ENCODE assay signal across 28 mouse cellular contexts in the genomic region with DNA sequence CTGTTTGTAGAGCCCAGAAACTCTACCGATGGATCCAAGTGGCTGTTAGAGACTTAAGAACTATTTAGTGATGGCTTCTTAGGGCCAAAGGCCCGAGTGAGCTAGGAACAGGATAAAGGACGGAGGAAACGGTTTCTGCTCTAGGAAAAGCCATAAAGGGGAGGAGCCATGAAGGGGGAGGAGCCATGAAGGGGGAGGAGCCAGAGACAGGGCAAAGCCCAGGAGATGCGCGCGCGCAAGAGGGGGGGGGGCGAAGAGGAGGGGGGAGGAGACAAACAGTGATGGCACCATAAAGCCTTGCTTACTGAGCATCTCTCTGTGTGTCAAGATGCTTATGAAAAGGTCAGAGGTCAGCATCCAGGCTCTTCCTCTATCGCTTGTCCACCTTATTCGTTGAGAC. TPM values are rescaled to one million over a fixed set of nuclear protein-coding genes. Genes with fewer than 3 reads are reported as not detected.
DNase-seq lines count a peak whose midpoint lies in the region; ATAC-seq and TF ChIP-seq lines count a peak whose summit lies in the region.
"Had no signal": no experiment of that assay in that cellular context is flagged by ENCODE, and none has a peak within 500 bp of the region (broad histone marks: within the 10 kb centered on the region; RNA-seq: fewer than 3 reads in every experiment).

No protein-coding gene starts in this region.

- H3K4me3 ChIP-seq in forebrain, embryonic 14.5 days (ENCODE audit: low read depth, low read length): no peak overlapping the region
- no peak overlapping the region for H3K4me3 ChIP-seq in forebrain, embryonic 16.5 days (replicated peaks; ENCODE audit: low read length)
- H3K4me3 ChIP-seq in E14TG2a.4 (replicated peaks; ENCODE audit: low read length): peak overlapping the region; percentile 63
- H3K4me3 ChIP-seq: embryonic facial prominence, embryonic 13.5 days; hindbrain, embryonic 12.5 days; liver, embryonic 15.5 days; lung, embryonic 15.5 days had no signal

- no peaks in the 10 kb centered on the region for H3K9me3 ChIP-seq in forebrain, embryonic 14.5 days (replicated peaks; ENCODE audit: control insufficient read depth, low read length)
- no peaks in the 10 kb centered on the region for H3K9me3 ChIP-seq in forebrain, embryonic 16.5 days (ENCODE audit: control insufficient read depth, low read length)
- H3K9me3 ChIP-seq in E14TG2a.4 (ENCODE audit: low read length): no peaks in the 10 kb centered on the region
- H3K9me3 ChIP-seq: embryonic facial prominence, embryonic 13.5 days; G1E; hindbrain, embryonic 12.5 days; liver, embryonic 15.5 days; lung, embryonic 15.5 days had no signal

- WGBS in forebrain, embryonic 14.5 days: 85% methylated on average over 11 of the region's 11 CpGs
- 82% methylated on average over 10 of the region's 11 CpGs for WGBS in forebrain, embryonic 16.5 days

- no peak for TF ChIP-seq CTCF in E14TG2a.4 (conservative IDR thresholded peaks at IDR 0.05; ENCODE audit: low read length)

- H3K9ac ChIP-seq in forebrain, embryonic 14.5 days (ENCODE audit: low read length): no peak overlapping the region
- no peak overlapping the region for H3K9ac ChIP-seq in forebrain, embryonic 16.5 days (replicated peaks; ENCODE audit: low read depth, low read length)
- H3K9ac ChIP-seq: embryonic facial prominence, embryonic 13.5 days; hindbrain, embryonic 12.5 days; liver, embryonic 15.5 days; lung, embryonic 15.5 days had no signal

- ATAC-seq in forebrain, embryonic 14.5 days: no peak
- no peak for ATAC-seq in forebrain, embryonic 16.5 days
- ATAC-seq: hindbrain, postnatal 0 days; intestine, embryonic 16.5 days; midbrain, embryonic 16.5 days; Patski had no signal

- H3K4me2 ChIP-seq in forebrain, embryonic 14.5 days (ENCODE audit: low read length): no peak overlapping the region
- H3K4me2 ChIP-seq in forebrain, embryonic 16.5 days (ENCODE audit: low read length): no peak overlapping the region
- H3K4me2 ChIP-seq: embryonic facial prominence, embryonic 13.5 days; heart, embryonic 11.5 days; hindbrain, embryonic 12.5 days; liver, embryonic 15.5 days; lung, embryonic 15.5 days; midbrain, embryonic 11.5 days had no signal

- no peaks in the 10 kb centered on the region for H3K27me3 ChIP-seq in forebrain, embryonic 14.5 days (replicated peaks; ENCODE audit: control insufficient read depth, insufficient read depth, low read length)
- no peaks in the 10 kb centered on the region for H3K27me3 ChIP-seq in forebrain, embryonic 16.5 days (replicated peaks; ENCODE audit: control insufficient read depth, insufficient read depth, low read length)
- H3K27me3 ChIP-seq in E14TG2a.4 (ENCODE audit: insufficient read depth, low read length): no peaks in the 10 kb centered on the region
- H3K27me3 ChIP-seq: embryonic facial prominence, embryonic 13.5 days; hindbrain, embryonic 12.5 days; lung, embryonic 15.5 days; Patski had no signal

- H3K36me3 ChIP-seq in forebrain, embryonic 14.5 days (ENCODE audit: control insufficient read depth, insufficient read depth, low read length): no peaks in the 10 kb centered on the region
- no peaks in the 10 kb centered on the region for H3K36me3 ChIP-seq in forebrain, embryonic 16.5 days (ENCODE audit: control insufficient read depth, insufficient read depth)
- no peaks in the 10 kb centered on the region for H3K36me3 ChIP-seq in E14TG2a.4 (ENCODE audit: insufficient read depth, low read length)
- H3K36me3 ChIP-seq: embryonic facial prominence, embryonic 13.5 days; G1E; hindbrain, embryonic 12.5 days; liver, embryonic 15.5 days; lung, embryonic 15.5 days had no signal

- peaks cover 13% of the 10 kb centered on the region; the same call in 1 of the 2 replicates for H3K4me1 ChIP-seq in forebrain, embryonic 14.5 days (ENCODE audit: control insufficient read depth, insufficient read depth, low read length)
- peaks cover 12% of the 10 kb centered on the region for H3K4me1 ChIP-seq in forebrain, embryonic 16.5 days (replicated peaks; ENCODE audit: control insufficient read depth, insufficient read depth, low read length)
- peaks cover 89% of the 10 kb centered on the region for H3K4me1 ChIP-seq in E14TG2a.4 (replicated peaks; ENCODE audit: low read depth, low read length)
- H3K4me1 ChIP-seq: hindbrain, embryonic 12.5 days; liver, embryonic 15.5 days; lung, embryonic 15.5 days had no signal

- no peak for DNase-seq in forebrain, embryonic 14.5 days (ENCODE audit: low spot score)
- peak; percentile 68 for DNase-seq in ES-CJ7 (ENCODE audit: low read depth, low spot score)
- peak; percentile 9 for DNase-seq in c-Kit-negative CD71-positive TER-119-positive erythroid progenitor cells, embryonic 14.5 days (ENCODE audit: low read depth, low spot score)
- DNase-seq in frontal cortex, postnatal 36 days (ENCODE audit: low spot score in 2 of 2): no peak
- DNase-seq: adrenal gland, postnatal 25 days; cerebellum, adult 18-20 months; cerebellum, postnatal 10 days; gastrocnemius, postnatal 25 days; heart, adult 11 months; heart, postnatal 36 days; kidney, adult 8-10 months; kidney, postnatal 4 days had no signal

- H3K27ac ChIP-seq in forebrain, embryonic 14.5 days (ENCODE audit: low read depth, low read length): peak overlapping the region; percentile 86; the same call in 1 of the 2 replicates
- no peak overlapping the region for H3K27ac ChIP-seq in forebrain, embryonic 16.5 days (ENCODE audit: low read length)
- H3K27ac ChIP-seq: embryonic facial prominence, embryonic 13.5 days; hindbrain, embryonic 12.5 days; hindbrain, postnatal 0 days; kidney, postnatal 0 days; liver, embryonic 15.5 days; lung, embryonic 15.5 days had no signal

RNA-seq across cellular contexts. Expression of a gene that starts 13.6 kb away (rescaled TPM):
- polyA plus RNA-seq in forebrain, embryonic 14.5 days (2014; fragmentation: Nextera tagmentation; extraction: Ambion mirVana): 0.05 and 0.09 TPM in 2 replicates
- 0.30 TPM in 1 of 2 replicates, not detected in the other for polyA plus RNA-seq in forebrain, embryonic 16.5 days (2015; fragmentation: Nextera tagmentation; extraction: Ambion mirVana)
- polyA plus RNA-seq: G1E; liver, embryonic 15.5 days; Patski had no signal

RNA-seq across cellular contexts. Expression of a gene that starts 55.5 kb away (rescaled TPM):
- polyA plus RNA-seq in forebrain, embryonic 14.5 days (2014; fragmentation: Nextera tagmentation; extraction: Ambion mirVana): 69.9 and 74.6 TPM in 2 replicates
- polyA plus RNA-seq in forebrain, embryonic 16.5 days (2015; fragmentation: Nextera tagmentation; extraction: Ambion mirVana): 74.1 and 91.8 TPM in 2 replicates

RNA-seq across cellular contexts. Expression of a gene that starts 56.1 kb away (rescaled TPM):
- not detected in 2 replicates for polyA plus RNA-seq in forebrain, embryonic 14.5 days (2014; fragmentation: Nextera tagmentation; extraction: Ambion mirVana)
- not detected in 2 replicates for polyA plus RNA-seq in forebrain, embryonic 16.5 days (2015; fragmentation: Nextera tagmentation; extraction: Ambion mirVana)
- polyA plus RNA-seq: C2C12; hindbrain, postnatal 0 days; intestine, embryonic 16.5 days; midbrain, embryonic 11.5 days; midbrain, embryonic 16.5 days; neural tube, embryonic 11.5 days had no signal

Comparison
In these comparisons a context has a peak if more than half of its experiments do, and no peak if none do; other contexts are left out.
1. DNase-seq: peak in ES-CJ7 (single experiment) and c-Kit-negative CD71-positive TER-119-positive erythroid progenitor cells, embryonic 14.5 days (single experiment); none in forebrain, embryonic 14.5 days (single experiment) and frontal cortex, postnatal 36 days (0 of 2).